Mouse (Mus musculus): ENCODE results near the gene Ptpn4. TPM values are rescaled to one million over a fixed set of nuclear protein-coding genes. Genes with fewer than 3 reads are reported as not detected.

The Ptpn4 gene
- polyA plus RNA-seq, 1 experiment from 2014 or later: 1.5 TPM

- WGBS (ENCODE audit: insufficient replicate concordance): 59% methylated on average over 2 of the region's 2 CpGs
- H3K4me2 ChIP-seq (ENCODE audit: low read depth, low read length): no peak overlapping the region
- H3K9ac ChIP-seq (ENCODE audit: low read depth, low read length): no peak overlapping the region
- H3K36me3 ChIP-seq (ENCODE audit: control insufficient read depth, insufficient read depth): no peaks in the 10 kb centered on the region
- no peaks in the 10 kb centered on the region for H3K9me3 ChIP-seq (replicated peaks; ENCODE audit: control insufficient read depth, low read length)
- ATAC-seq (ENCODE audit: low read depth): no peak
- no peak overlapping the region for H3K4me3 ChIP-seq (ENCODE audit: low read depth, low read length)
- no peak overlapping the region for H3K27ac ChIP-seq (ENCODE audit: low read length)
- H3K27me3 ChIP-seq (ENCODE audit: control insufficient read depth, insufficient read depth, low read depth, low read length): no peaks in the 10 kb centered on the region
- H3K4me1 ChIP-seq (ENCODE audit: control insufficient read depth, low read depth, low read length): peaks cover 2% of the 10 kb centered on the region; the same call in 1 of the 2 replicates
Measured at GRCm38 (mm10) chr1:119640006-119640405, 197.4 kb downstream of the Ptpn4 start.

- WGBS (ENCODE audit: insufficient replicate concordance): 63% methylated on average over 6 of the region's 6 CpGs
- Histone ChIP-seq H3K4me3 (ENCODE audit: low read depth, low read length) (no peak overlapping the region), H3K9ac (ENCODE audit: low read depth, low read length) (no peak overlapping the region), H3K4me2 (ENCODE audit: low read depth, low read length) (no peak overlapping the region), H3K27ac (ENCODE audit: low read length) (peak overlapping the region; percentile 69), H3K9me3 (replicated peaks; ENCODE audit: control insufficient read depth, low read length) (no peaks in the 10 kb centered on the region), H3K4me1 (ENCODE audit: control insufficient read depth, low read depth, low read length) (peaks cover 2% of the 10 kb centered on the region; the same call in 1 of the 2 replicates), H3K36me3 (ENCODE audit: control insufficient read depth, insufficient read depth) (no peaks in the 10 kb centered on the region), H3K27me3 (ENCODE audit: control insufficient read depth, insufficient read depth, low read depth, low read length) (no peaks in the 10 kb centered on the region)
- peak; percentile 70 for ATAC-seq (ENCODE audit: low read depth)
Measured at GRCm38 (mm10) chr1:119637188-119638023, 200.0 kb downstream of the Ptpn4 start.

- H3K36me3 ChIP-seq (ENCODE audit: control insufficient read depth, insufficient read depth): no peaks in the 10 kb centered on the region
- WGBS (ENCODE audit: insufficient replicate concordance): 54% methylated on average over 3 of the region's 3 CpGs
- no peak overlapping the region for H3K4me3 ChIP-seq (ENCODE audit: low read depth, low read length)
- H3K4me2 ChIP-seq (ENCODE audit: low read depth, low read length): no peak overlapping the region
- no peaks in the 10 kb centered on the region for H3K9me3 ChIP-seq (replicated peaks; ENCODE audit: control insufficient read depth, low read length)
- no peak for ATAC-seq (ENCODE audit: low read depth)
- no peak overlapping the region for H3K27ac ChIP-seq (ENCODE audit: low read length)
- no peaks in the 10 kb centered on the region; the same call in 1 of the 2 replicates for H3K4me1 ChIP-seq (ENCODE audit: control insufficient read depth, low read depth, low read length)
- H3K27me3 ChIP-seq (ENCODE audit: control insufficient read depth, insufficient read depth, low read depth, low read length): no peaks in the 10 kb centered on the region
- H3K9ac ChIP-seq (ENCODE audit: low read depth, low read length): no peak overlapping the region
Measured at GRCm38 (mm10) chr1:119634746-119635145, 202.7 kb downstream of the Ptpn4 start.

- 17% methylated on average over 1 of the region's 1 CpGs for WGBS (ENCODE audit: insufficient replicate concordance)
- no peaks in the 10 kb centered on the region for H3K27me3 ChIP-seq (ENCODE audit: control insufficient read depth, insufficient read depth, low read depth, low read length)
- H3K4me2 ChIP-seq (ENCODE audit: low read depth, low read length): no peak overlapping the region
- H3K27ac ChIP-seq (ENCODE audit: low read length): no peak overlapping the region
- no peaks in the 10 kb centered on the region for H3K4me1 ChIP-seq (ENCODE audit: control insufficient read depth, low read depth, low read length)
- H3K9ac ChIP-seq (ENCODE audit: low read depth, low read length): no peak overlapping the region
- no peaks in the 10 kb centered on the region; the same call in 1 of the 2 replicates for H3K36me3 ChIP-seq (ENCODE audit: control insufficient read depth, insufficient read depth)
- peak; percentile 24; the same call in 1 of the 2 replicates for ATAC-seq (ENCODE audit: low read depth)
- H3K9me3 ChIP-seq (replicated peaks; ENCODE audit: control insufficient read depth, low read length): no peaks in the 10 kb centered on the region
- no peak overlapping the region for H3K4me3 ChIP-seq (ENCODE audit: low read depth, low read length)
Measured at GRCm38 (mm10) chr1:119630428-119630827, 207.0 kb downstream of the Ptpn4 start.

- H3K4me2 ChIP-seq (ENCODE audit: low read depth, low read length): no peak overlapping the region
- H3K27me3 ChIP-seq (ENCODE audit: control insufficient read depth, insufficient read depth, low read depth, low read length): no peaks in the 10 kb centered on the region
- 77% methylated on average over 4 of the region's 4 CpGs for WGBS (ENCODE audit: insufficient replicate concordance)
- H3K9ac ChIP-seq (ENCODE audit: low read depth, low read length): no peak overlapping the region
- H3K9me3 ChIP-seq (replicated peaks; ENCODE audit: control insufficient read depth, low read length): no peaks in the 10 kb centered on the region
- H3K36me3 ChIP-seq (ENCODE audit: control insufficient read depth, insufficient read depth): no peaks in the 10 kb centered on the region; the same call in 1 of the 2 replicates
- no peak overlapping the region for H3K27ac ChIP-seq (ENCODE audit: low read length)
- no peaks in the 10 kb centered on the region for H3K4me1 ChIP-seq (ENCODE audit: control insufficient read depth, low read depth, low read length)
- H3K4me3 ChIP-seq (ENCODE audit: low read depth, low read length): no peak overlapping the region
- no peak for ATAC-seq (ENCODE audit: low read depth)
Measured at GRCm38 (mm10) chr1:119626837-119627236, 210.6 kb downstream of the Ptpn4 start.

- Histone ChIP-seq H3K9ac (ENCODE audit: low read depth, low read length) (no peak overlapping the region), H3K4me2 (ENCODE audit: low read depth, low read length) (no peak overlapping the region), H3K4me1 (ENCODE audit: control insufficient read depth, low read depth, low read length) (no peaks in the 10 kb centered on the region), H3K27me3 (ENCODE audit: control insufficient read depth, insufficient read depth, low read depth, low read length) (no peaks in the 10 kb centered on the region), H3K4me3 (ENCODE audit: low read depth, low read length) (no peak overlapping the region), H3K9me3 (replicated peaks; ENCODE audit: control insufficient read depth, low read length) (no peaks in the 10 kb centered on the region), H3K36me3 (ENCODE audit: control insufficient read depth, insufficient read depth) (no peaks in the 10 kb centered on the region; the same call in 1 of the 2 replicates), H3K27ac (ENCODE audit: low read length) (no peak overlapping the region)
- 69% methylated on average over 2 of the region's 2 CpGs for WGBS (ENCODE audit: insufficient replicate concordance)
- no peak for ATAC-seq (ENCODE audit: low read depth)
Measured at GRCm38 (mm10) chr1:119624444-119624843, 213.0 kb downstream of the Ptpn4 start.

GRCm38 (mm10) chr1:119605396-119605795, 232.0 kb downstream of the Ptpn4 start:
- no peak for ATAC-seq (ENCODE audit: low read depth)
- WGBS (ENCODE audit: insufficient replicate concordance): 68% methylated on average over 3 of the region's 3 CpGs
- Histone ChIP-seq H3K9ac (ENCODE audit: low read depth, low read length) (no peak overlapping the region), H3K27me3 (ENCODE audit: control insufficient read depth, insufficient read depth, low read depth, low read length) (no peaks in the 10 kb centered on the region), H3K4me3 (ENCODE audit: low read depth, low read length) (no peak overlapping the region), H3K4me2 (ENCODE audit: low read depth, low read length) (no peak overlapping the region), H3K27ac (ENCODE audit: low read length) (no peak overlapping the region), H3K9me3 (replicated peaks; ENCODE audit: control insufficient read depth, low read length) (no peaks in the 10 kb centered on the region), H3K4me1 (ENCODE audit: control insufficient read depth, low read depth, low read length) (no peaks in the 10 kb centered on the region), H3K36me3 (ENCODE audit: control insufficient read depth, insufficient read depth) (no peaks in the 10 kb centered on the region; the same call in 1 of the 2 replicates)

Other genes with a start within 250 kb of the Ptpn4 start
- 24.7 and 26.4 TPM in 2 replicates for gene Epb41l5, start 188.6 kb downstream of the Ptpn4 start, polyA plus RNA-seq (2015; fragmentation: Nextera tagmentation; extraction: Ambion mirVana)
- 4.0 and 4.2 TPM in 2 replicates for gene Tmem177, start 75.6 kb upstream of the Ptpn4 start, polyA plus RNA-seq (2015; fragmentation: Nextera tagmentation; extraction: Ambion mirVana)
- 0.06 TPM in 1 of 2 replicates, not detected in the other for gene Cfap221, start 159.6 kb upstream of the Ptpn4 start, polyA plus RNA-seq (2015; fragmentation: Nextera tagmentation; extraction: Ambion mirVana)
- 0.05 TPM in 1 of 2 replicates, not detected in the other for gene Sctr, start 169.3 kb upstream of the Ptpn4 start, polyA plus RNA-seq (2015; fragmentation: Nextera tagmentation; extraction: Ambion mirVana)
- gene Tmem37, start 236.5 kb upstream of the Ptpn4 start, polyA plus RNA-seq (2015; fragmentation: Nextera tagmentation; extraction: Ambion mirVana): 89.2 and 94.7 TPM in 2 replicates